Mouse (Mus musculus): ENCODE data around the gene Zfp513. TPM values are rescaled to one million over a fixed set of nuclear protein-coding genes. Genes with fewer than 3 reads are reported as not detected.

Zfp513 gene
- polyA plus RNA-seq, 1 experiment from 2014 or later, result 8.9 TPM

DNA sequence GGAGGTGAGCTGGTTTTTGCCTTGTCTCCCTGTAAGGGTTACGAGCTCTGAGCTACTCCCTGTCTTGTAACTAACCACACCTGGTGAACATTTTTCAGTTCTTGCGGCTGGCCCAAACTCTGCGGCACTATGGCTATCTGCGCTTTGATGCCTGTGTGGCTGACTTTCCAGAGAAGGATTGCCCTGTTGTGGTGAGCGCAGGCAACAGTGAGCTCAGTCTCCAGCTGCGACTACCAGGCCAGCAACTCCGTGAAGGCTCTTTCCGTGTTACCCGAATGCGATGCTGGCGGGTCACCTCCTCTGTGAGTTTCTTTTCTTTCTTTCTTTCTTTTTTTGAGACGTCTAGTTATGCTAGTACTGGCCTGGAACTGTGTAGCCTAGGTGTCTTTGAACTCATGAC, 5.0 kb downstream of the Zfp513 start:
- Histone ChIP-seq H3K36me3 (ENCODE audit: control insufficient read depth, insufficient read depth, low read length) (peaks cover 63% of the 10 kb centered on the region), H3K4me2 (ENCODE audit: low read length) (no peak overlapping the region), H3K27me3 (ENCODE audit: control insufficient read depth, insufficient read depth, low read length) (no peaks in the 10 kb centered on the region), H3K9me3 (ENCODE audit: control insufficient read depth, low read length) (peaks cover 5% of the 10 kb centered on the region), H3K27ac (replicated peaks; ENCODE audit: low read depth, low read length) (no peak overlapping the region), H3K4me1 (ENCODE audit: control insufficient read depth, insufficient read depth, low read length) (peaks cover 8% of the 10 kb centered on the region), H3K4me3 (replicated peaks; ENCODE audit: low read depth, low read length) (no peak overlapping the region), H3K9ac (replicated peaks; ENCODE audit: low read length) (no peak overlapping the region)
- ATAC-seq (ENCODE audit: low FRiP score, low TSS enrichment) (no peak), DNase-seq (no peak)
- 95% methylated on average over 12 of the region's 12 CpGs for WGBS

DNA sequence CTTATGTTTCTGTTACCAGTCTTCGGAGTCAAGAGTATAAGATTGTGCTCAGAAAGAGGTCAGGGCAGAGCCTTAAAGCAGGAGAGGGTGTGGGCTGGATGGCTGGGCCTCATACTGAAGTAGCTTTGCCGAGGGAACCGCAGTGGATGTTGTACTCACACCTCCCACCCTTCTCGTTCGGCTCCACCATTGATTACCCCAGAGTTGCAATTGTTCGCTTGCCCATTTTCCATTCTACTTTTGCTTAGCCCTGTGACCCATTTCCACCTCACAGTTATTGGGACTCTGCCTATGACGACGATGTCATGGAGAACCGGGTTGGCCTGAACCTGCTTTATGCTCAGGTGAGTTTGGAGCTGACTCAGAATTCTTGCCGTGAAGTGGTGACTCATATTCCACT, 5.9 kb downstream of the Zfp513 start:
- no peak overlapping the region for H3K4me2 ChIP-seq (ENCODE audit: low read length)
- H3K4me1 ChIP-seq (ENCODE audit: control insufficient read depth, insufficient read depth, low read length), result peaks cover 12% of the 10 kb centered on the region
- DNase-seq (no peak), ATAC-seq (ENCODE audit: low FRiP score, low TSS enrichment) (no peak)
- no peak overlapping the region for H3K4me3 ChIP-seq (replicated peaks; ENCODE audit: low read depth, low read length)
- H3K9me3 ChIP-seq (ENCODE audit: control insufficient read depth, low read length), result peaks cover 5% of the 10 kb centered on the region
- WGBS, result 92% methylated on average over 10 of the region's 10 CpGs
- H3K27ac ChIP-seq (replicated peaks; ENCODE audit: low read depth, low read length), result no peak overlapping the region
- no peaks in the 10 kb centered on the region for H3K27me3 ChIP-seq (ENCODE audit: control insufficient read depth, insufficient read depth, low read length)
- no peak overlapping the region for H3K9ac ChIP-seq (replicated peaks; ENCODE audit: low read length)
- H3K36me3 ChIP-seq (ENCODE audit: control insufficient read depth, insufficient read depth, low read length), result peaks cover 66% of the 10 kb centered on the region

DNA sequence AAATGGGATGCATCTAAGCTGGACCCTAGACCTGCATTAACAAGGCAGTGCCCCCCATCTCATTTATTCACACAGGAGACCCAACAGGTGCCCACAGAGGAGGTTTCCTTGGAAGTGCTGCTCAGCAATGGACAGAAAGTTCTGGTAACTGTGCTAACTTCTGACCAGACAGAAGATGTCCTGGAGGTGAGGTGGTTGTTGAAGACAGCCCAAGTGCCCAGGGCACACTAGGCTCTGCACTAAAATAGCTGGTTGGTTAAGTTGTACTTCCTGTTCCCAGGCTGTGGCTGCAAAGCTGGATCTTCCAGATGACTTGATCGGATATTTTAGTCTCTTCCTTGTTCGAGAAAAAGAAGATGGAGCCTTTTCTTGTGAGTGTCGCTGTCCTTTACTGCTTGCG, 6.4 kb downstream of the Zfp513 start:
- DNase-seq (no peak), ATAC-seq (ENCODE audit: low FRiP score, low TSS enrichment) (no peak)
- 96% methylated on average over 4 of the region's 4 CpGs for WGBS
- H3K36me3 ChIP-seq (ENCODE audit: control insufficient read depth, insufficient read depth, low read length), result peaks cover 70% of the 10 kb centered on the region
- no peak overlapping the region for H3K4me3 ChIP-seq (replicated peaks; ENCODE audit: low read depth, low read length)
- H3K9ac ChIP-seq (replicated peaks; ENCODE audit: low read length), result no peak overlapping the region
- H3K4me1 ChIP-seq (ENCODE audit: control insufficient read depth, insufficient read depth, low read length), result peaks cover 12% of the 10 kb centered on the region
- H3K27me3 ChIP-seq (ENCODE audit: control insufficient read depth, insufficient read depth, low read length), result no peaks in the 10 kb centered on the region
- H3K4me2 ChIP-seq (ENCODE audit: low read length), result no peak overlapping the region
- H3K9me3 ChIP-seq (ENCODE audit: control insufficient read depth, low read length), result peaks cover 5% of the 10 kb centered on the region
- no peak overlapping the region for H3K27ac ChIP-seq (replicated peaks; ENCODE audit: low read depth, low read length)

DNA sequence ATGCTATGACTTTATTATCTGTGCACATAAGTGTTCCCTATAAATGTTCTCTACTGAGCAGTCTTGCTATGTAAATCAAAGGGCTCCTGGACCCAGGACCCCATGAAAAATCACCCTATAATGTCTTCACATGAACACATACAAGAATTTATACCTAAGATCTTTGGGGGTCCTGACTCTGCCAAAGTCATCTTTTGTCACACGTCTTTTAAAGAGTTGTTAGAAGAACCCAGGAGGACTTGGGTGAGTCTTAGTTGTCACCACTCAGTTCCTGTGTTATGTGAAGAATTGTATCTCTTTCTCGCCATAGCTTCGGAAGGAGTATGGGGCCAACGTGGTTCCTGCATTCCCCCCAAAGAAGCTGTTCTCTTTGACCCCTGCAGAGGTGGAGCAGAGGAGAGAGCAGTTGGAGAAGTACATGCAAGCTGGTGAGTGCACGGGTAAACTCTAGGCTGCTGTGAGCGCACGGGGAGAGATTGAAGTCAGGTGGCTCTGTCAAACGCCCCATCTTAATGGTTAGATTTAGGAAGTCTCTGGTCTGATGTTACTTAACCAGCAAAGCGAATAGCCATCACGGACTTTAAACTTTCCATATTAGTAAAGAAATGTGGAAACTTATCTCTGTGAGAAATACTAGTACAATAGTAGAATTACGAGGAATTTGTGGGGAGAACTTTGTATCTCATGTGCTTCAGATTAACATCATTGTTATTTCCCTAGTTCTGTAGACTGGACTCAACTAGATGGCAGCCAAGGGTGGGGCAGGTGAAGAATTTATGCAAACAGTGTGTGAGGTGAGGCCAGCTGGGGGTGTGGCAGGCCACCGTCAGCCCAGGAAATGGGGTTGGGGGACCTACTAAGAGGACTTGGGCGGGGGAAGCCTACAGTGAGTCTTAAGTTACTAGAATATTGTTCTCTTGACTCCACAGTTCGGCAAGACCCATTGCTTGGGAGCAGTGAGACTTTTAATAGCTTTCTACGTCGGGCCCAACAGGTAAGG, 7.3 kb downstream of the Zfp513 start:
- Histone ChIP-seq H3K36me3 (ENCODE audit: control insufficient read depth, insufficient read depth, low read length) (peaks cover 70% of the 10 kb centered on the region), H3K27me3 (ENCODE audit: control insufficient read depth, insufficient read depth, low read length) (no peaks in the 10 kb centered on the region), H3K4me3 (replicated peaks; ENCODE audit: low read depth, low read length) (no peak overlapping the region), H3K27ac (replicated peaks; ENCODE audit: low read depth, low read length) (no peak overlapping the region), H3K9me3 (ENCODE audit: control insufficient read depth, low read length) (no peaks in the 10 kb centered on the region), H3K4me1 (ENCODE audit: control insufficient read depth, insufficient read depth, low read length) (peaks cover 12% of the 10 kb centered on the region), H3K4me2 (ENCODE audit: low read length) (peak overlapping the region; percentile 97; the same call in 1 of the 2 replicates), H3K9ac (replicated peaks; ENCODE audit: low read length) (no peak overlapping the region)
- no peak for DNase-seq
- WGBS, result 94% methylated on average over 16 of the region's 16 CpGs
- no peak for ATAC-seq (ENCODE audit: low FRiP score, low TSS enrichment)

DNA sequence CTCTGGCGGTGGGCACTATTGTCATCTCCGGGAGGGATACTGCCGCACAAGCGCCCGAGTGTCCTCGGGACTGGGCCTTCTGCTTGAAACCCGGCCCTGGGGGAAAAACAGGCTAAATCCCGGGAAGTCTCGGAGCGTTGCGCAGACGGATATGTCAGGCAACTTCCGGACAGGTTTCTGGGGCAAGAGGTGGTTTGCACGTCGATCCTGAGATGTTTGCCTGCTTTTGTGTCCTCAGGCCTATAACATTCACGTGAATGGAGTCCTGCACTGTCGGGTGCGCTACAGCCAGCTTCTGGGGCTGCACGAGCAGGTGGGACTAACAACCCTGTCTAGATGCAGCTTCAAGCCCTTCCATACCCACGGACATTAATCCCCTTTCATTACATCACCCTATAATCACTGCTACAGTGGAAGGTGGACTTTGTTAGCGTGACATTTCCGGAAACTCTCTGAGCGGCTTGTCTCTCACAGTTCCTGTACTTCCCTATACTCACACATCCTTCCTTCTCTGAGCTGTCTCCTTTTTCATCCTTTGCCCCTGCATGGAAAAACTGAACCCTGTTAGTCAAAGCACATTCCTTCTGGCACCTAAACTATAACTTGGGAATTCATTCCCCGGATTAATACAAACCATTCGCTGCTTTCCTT, 8.3 kb downstream of the Zfp513 start:
- Histone ChIP-seq H3K27ac (replicated peaks; ENCODE audit: low read depth, low read length) (peak overlapping the region; percentile 88), H3K4me1 (ENCODE audit: control insufficient read depth, insufficient read depth, low read length) (peaks cover 12% of the 10 kb centered on the region), H3K4me2 (ENCODE audit: low read length) (peak overlapping the region; percentile 97), H3K4me3 (replicated peaks; ENCODE audit: low read depth, low read length) (peak overlapping the region; percentile 93), H3K36me3 (ENCODE audit: control insufficient read depth, insufficient read depth, low read length) (peaks cover 68% of the 10 kb centered on the region), H3K9me3 (ENCODE audit: control insufficient read depth, low read length) (no peaks in the 10 kb centered on the region), H3K9ac (replicated peaks; ENCODE audit: low read length) (peak overlapping the region; percentile 80), H3K27me3 (ENCODE audit: control insufficient read depth, insufficient read depth, low read length) (no peaks in the 10 kb centered on the region)
- 15% methylated on average over 25 of the region's 25 CpGs for WGBS
- DNase-seq (no peak), ATAC-seq (ENCODE audit: low FRiP score, low TSS enrichment) (no peak)

DNA sequence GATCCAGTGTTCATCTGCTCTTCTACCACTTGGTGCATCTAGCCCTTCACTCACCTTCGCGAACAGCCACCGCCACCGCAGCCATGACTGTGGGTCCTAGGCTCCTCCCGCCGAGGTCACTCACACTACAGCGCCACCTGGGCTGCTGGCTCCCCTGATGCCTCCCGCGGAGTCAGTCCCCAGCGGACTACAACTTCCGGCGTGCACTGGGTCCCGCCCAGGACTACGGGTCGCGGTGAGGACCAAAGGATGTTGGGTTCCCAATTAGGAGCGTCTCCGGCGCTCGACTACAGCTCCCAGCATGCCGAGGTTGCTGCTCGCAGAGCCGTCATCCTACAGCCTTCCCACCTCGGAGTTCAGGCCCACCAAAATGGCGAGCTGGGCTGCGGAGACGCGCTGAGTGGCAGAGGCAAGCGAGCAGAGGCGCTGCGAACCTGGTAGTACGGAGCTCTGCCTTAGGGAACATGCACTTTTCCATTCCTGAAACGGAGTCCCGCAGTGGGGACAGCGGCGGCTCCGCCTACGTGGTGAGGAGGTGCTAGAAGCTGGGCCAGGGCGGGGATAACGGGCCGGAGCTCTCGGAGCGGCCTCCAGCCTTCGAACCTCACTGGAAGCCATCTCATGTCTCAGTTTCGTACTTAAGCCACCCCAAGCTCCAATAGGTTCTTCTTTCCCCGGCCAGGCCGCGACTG, 9.0 kb downstream of the Zfp513 start, which contains the start of the genes Snx17 and Eif2b4:
Gene Snx17, plus strand, starts transcription at position 289 of the 692 bp plus-strand sequence.
Gene Eif2b4, minus strand, starts transcription at position 492 of the 692 bp plus-strand sequence.
- Histone ChIP-seq H3K9ac (replicated peaks; ENCODE audit: low read length) (peak within 1 kb of the TSS; percentile 80), H3K36me3 (ENCODE audit: control insufficient read depth, insufficient read depth, low read length) (peaks cover 68% of the 10 kb centered on the region), H3K27me3 (ENCODE audit: control insufficient read depth, insufficient read depth, low read length) (no peaks in the 10 kb centered on the region), H3K27ac (replicated peaks; ENCODE audit: low read depth, low read length) (peak within 1 kb of the TSS; percentile 88), H3K4me2 (ENCODE audit: low read length) (peak within 1 kb of the TSS; percentile 97), H3K4me3 (replicated peaks; ENCODE audit: low read depth, low read length) (peak within 1 kb of the TSS; percentile 93), H3K4me1 (ENCODE audit: control insufficient read depth, insufficient read depth, low read length) (peaks cover 12% of the 10 kb centered on the region), H3K9me3 (ENCODE audit: control insufficient read depth, low read length) (no peaks in the 10 kb centered on the region)
- ATAC-seq (ENCODE audit: low FRiP score, low TSS enrichment) (peak; percentile 96), DNase-seq (peak; percentile 99)
- WGBS, result under 1% methylated on average over 48 of the region's 48 CpGs

DNA sequence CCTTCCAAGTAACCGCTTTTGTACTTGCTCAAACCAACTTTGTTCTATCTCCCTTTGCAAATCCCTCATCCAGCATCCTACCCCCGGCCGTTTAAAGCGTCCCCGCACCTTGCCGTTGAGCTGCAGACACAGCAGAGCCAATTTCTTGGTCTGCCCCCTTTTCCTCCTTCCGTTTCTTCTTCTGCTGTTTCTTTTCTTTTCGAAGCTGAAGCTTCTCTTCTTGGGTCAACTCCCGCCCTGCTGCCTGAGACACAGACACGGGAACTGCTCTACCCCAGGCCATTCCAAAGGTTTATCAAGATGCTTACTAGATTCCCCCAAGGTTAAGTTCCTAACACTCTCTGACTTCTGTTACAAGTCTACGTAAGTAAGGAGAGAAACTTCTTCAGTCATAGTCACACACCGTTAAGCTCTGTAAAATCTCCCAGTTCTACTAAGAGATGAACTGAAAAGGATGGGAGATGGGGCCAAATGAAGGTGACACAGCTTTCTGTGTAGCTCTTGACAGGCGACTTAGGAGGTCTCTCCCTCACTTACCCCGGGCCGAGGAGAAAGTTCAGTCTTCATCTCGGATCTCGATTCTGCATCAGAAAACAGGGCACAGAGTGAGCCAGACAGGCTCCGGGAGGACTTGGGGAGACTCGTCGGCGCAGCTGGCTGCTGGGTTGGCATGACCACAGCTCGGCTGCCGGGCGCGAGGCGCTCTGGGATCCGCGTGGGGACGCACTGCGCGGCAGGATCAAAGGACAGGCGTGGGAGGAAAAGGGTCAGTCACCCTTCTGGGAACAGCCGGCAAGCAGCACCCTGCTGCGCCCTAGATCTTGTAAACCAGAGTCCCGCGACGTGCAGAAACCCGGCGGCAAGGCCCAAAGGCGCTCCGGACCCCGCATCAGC, 9.8 kb downstream of the Zfp513 start:
- ATAC-seq (ENCODE audit: low FRiP score, low TSS enrichment) (no peak; the same call in 1 of the 2 replicates), DNase-seq (peak; percentile 77)
- Histone ChIP-seq H3K36me3 (ENCODE audit: control insufficient read depth, insufficient read depth, low read length) (peaks cover 68% of the 10 kb centered on the region), H3K27ac (replicated peaks; ENCODE audit: low read depth, low read length) (peak overlapping the region; percentile 80), H3K9ac (replicated peaks; ENCODE audit: low read length) (peak overlapping the region; percentile 80), H3K4me1 (ENCODE audit: control insufficient read depth, insufficient read depth, low read length) (peaks cover 12% of the 10 kb centered on the region), H3K4me3 (replicated peaks; ENCODE audit: low read depth, low read length) (peak overlapping the region; percentile 93), H3K9me3 (ENCODE audit: control insufficient read depth, low read length) (no peaks in the 10 kb centered on the region), H3K27me3 (ENCODE audit: control insufficient read depth, insufficient read depth, low read length) (no peaks in the 10 kb centered on the region), H3K4me2 (ENCODE audit: low read length) (peak overlapping the region; percentile 76)
- WGBS, result 15% methylated on average over 42 of the region's 42 CpGs

All from midbrain, embryonic 14.5 days (tissue).